Mouse (Mus musculus): ENCODE measurements around the gene Twist2. TPM values are rescaled to one million over a fixed set of nuclear protein-coding genes. Genes with fewer than 3 reads are reported as not detected.

Twist2 gene
- 0.98 TPM for polyA plus RNA-seq (2015; fragmentation: Illumina TruSeq; extraction: RNeasy Lipid Tissue Mini Kit (QIAGEN cat#74804); ENCODE audit: low read depth, low replicate concordance)

GRCm38 (mm10) chr1:91800967-91801843, at the start of gene Twist2:
TSS of gene Twist2 (plus strand) at chr1:91801461.

